Mouse (Mus musculus) heart, postnatal 0 days (tissue): ENCODE data around the gene Vgll4. TPM values are rescaled to one million over a fixed set of nuclear protein-coding genes. Genes with fewer than 3 reads are reported as not detected.

Experiments
- ATAC-seq: fragments of 200-750 bp; cut with Nextera tagmentation; 2 replicates; pipeline ENCODE4 v1.8.0; 2017; ENCODE audit warnings: low read depth, moderate number of reproducible peaks, moderate library complexity; ENCODE audit not compliant: insufficient read depth
- DNase-seq: peaks from one replicate; pipeline ENCODE4 v3.0.0-alpha.2; 2016; ENCODE audit warnings: low spot score
- H3K27ac ChIP-seq: fragments of 300-500 bp; sonication (generic); 2 replicates; pipeline ENCODE4 v1.5.1; 2014; ENCODE audit warnings: low read depth, mild to moderate bottlenecking
- H3K27me3 ChIP-seq: fragments of 300-500 bp; sonication (generic); 2 replicates; pipeline ENCODE4 v1.6.1; 2014; ENCODE audit warnings: low read length, mixed read lengths; ENCODE audit not compliant: control insufficient read depth, insufficient read depth
- H3K36me3 ChIP-seq: fragments of 300-500 bp; sonication (generic); replicated peaks from 2 replicates; pipeline ENCODE4 v1.6.1; 2014; ENCODE audit warnings: low read length, mixed read lengths; ENCODE audit not compliant: control insufficient read depth, insufficient read depth
- H3K4me1 ChIP-seq: fragments of 300-500 bp; sonication (generic); 2 replicates; pipeline ENCODE4 v1.6.1; 2014; ENCODE audit warnings: antibody characterized with exemption; ENCODE audit not compliant: control insufficient read depth, insufficient read depth
- H3K4me2 ChIP-seq: fragments of 300-500 bp; sonication (generic); 2 replicates; pipeline ENCODE4 v1.6.1; 2014; ENCODE audit warnings: low read depth, mild to moderate bottlenecking, low read length, moderate library complexity
- H3K4me3 ChIP-seq: fragments of 300-500 bp; sonication (generic); 2 replicates; pipeline ENCODE4 v1.5.1; 2014; ENCODE audit warnings: low read depth, low read length
- H3K9ac ChIP-seq: fragments of 300-500 bp; sonication (generic); replicated peaks from 2 replicates; pipeline ENCODE4 v1.6.1; 2014; ENCODE audit warnings: low read depth, low read length, mixed read lengths
- H3K9me3 ChIP-seq: fragments of 300-500 bp; sonication (generic); replicated peaks from 2 replicates; pipeline ENCODE4 v1.6.1; 2016; ENCODE audit warnings: low read length; ENCODE audit not compliant: control insufficient read depth
- CTCF ChIP-seq: IDR thresholded peaks from 2 replicates; pipeline ENCODE4 v1.5.1; 2016; ENCODE audit warnings: antibody characterized with exemption, control low read depth, low read depth
- EP300 ChIP-seq: IDR thresholded peaks from 2 replicates; pipeline ENCODE4 v1.6.1; 2016; ENCODE audit warnings: antibody characterized with exemption, low read depth
- WGBS: fragments of 180-500 bp; shearing (Covaris S2); extraction: QIAGEN DNeasy Blood & Tissue Kit; methylation state at CpG from one replicate; pipeline ENCODE4 v1.1.7; 2014; 5-methylcytosine and 5-hydroxymethylcytosine counted together
- polyA plus RNA-seq: library from polyadenylated mRNA; unstranded; fragments of >200 nt; fragmentation: Nextera tagmentation; extraction: Ambion mirVana; gene quantifications from 2 replicates; pipeline ENCODE4 v1.2.1, GENCODE M21; 2015
- total RNA-seq: library from RNA; depleted of rRNA; stranded (reverse); fragments of >200 nt; gene quantifications from 2 replicates; pipeline ENCODE4 v1.2.3, GENCODE M21; 2014; ENCODE audit warnings: low replicate concordance; rRNA removed

Gene Vgll4
- total RNA-seq (50.9 and 52.2 TPM in 2 replicates), polyA plus RNA-seq (38.8 and 41.5 TPM in 2 replicates)

GRCm38 (mm10) chr6:114969213-114970120, at the start of gene Vgll4:
Vgll4 (minus strand) TSS chr6:114969994.
- H3K27ac ChIP-seq: peak within 1 kb of the TSS; percentile 65; the same call in 1 of the 2 replicates
- DNase-seq: peak; percentile 26
- under 1% methylated on average over 75 of the region's 79 CpGs for WGBS
- no peaks in the 10 kb centered on the region for H3K36me3 ChIP-seq
- peak within 1 kb of the TSS; percentile 98 for H3K4me2 ChIP-seq
- TF ChIP-seq EP300 (no peak), CTCF (no peak)
- H3K9me3 ChIP-seq: no peaks in the 10 kb centered on the region
- H3K4me3 ChIP-seq: peak within 1 kb of the TSS; percentile 75
- H3K4me1 ChIP-seq: peaks cover 5% of the 10 kb centered on the region; the same call in 1 of the 2 replicates
- peak within 1 kb of the TSS; percentile 65 for H3K9ac ChIP-seq
- H3K27me3 ChIP-seq: peaks cover 12% of the 10 kb centered on the region; the same call in 1 of the 2 replicates
- peak; percentile 48; the same call in 1 of the 2 replicates for ATAC-seq

DNA sequence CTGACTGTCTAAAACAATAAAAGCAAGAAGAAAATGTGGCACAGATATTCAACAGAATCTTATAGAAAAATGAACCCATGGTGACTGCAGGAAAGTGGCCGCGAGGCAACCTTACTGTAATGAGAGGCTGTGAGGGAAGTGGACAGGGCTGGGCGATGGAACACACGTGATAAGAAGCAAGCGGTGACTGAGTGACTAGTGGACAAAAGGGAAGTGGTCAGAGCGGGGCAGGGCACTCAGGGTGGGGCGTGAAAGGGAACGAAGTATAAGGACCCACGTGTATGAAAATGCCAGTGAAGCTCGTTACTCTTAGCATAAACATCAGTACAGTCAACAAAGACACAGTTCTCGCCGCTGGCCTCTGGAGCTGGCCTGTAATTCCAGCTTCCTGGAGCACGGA, 45.7 kb upstream of the Vgll4 start:
- H3K4me1 ChIP-seq: no peaks in the 10 kb centered on the region
- no peaks in the 10 kb centered on the region for H3K27me3 ChIP-seq
- H3K27ac ChIP-seq: no peak overlapping the region
- no peak for TF ChIP-seq EP300
- no peak for TF ChIP-seq CTCF
- H3K4me2 ChIP-seq: no peak overlapping the region
- peaks cover 39% of the 10 kb centered on the region for H3K36me3 ChIP-seq
- 82% methylated on average over 13 of the region's 13 CpGs for whole genome bisulfite sequencing
- no peak overlapping the region for H3K9ac ChIP-seq
- H3K4me3 ChIP-seq: no peak overlapping the region
- ATAC-seq: no peak
- H3K9me3 ChIP-seq: no peaks in the 10 kb centered on the region
- no peak for DNase-seq

DNA sequence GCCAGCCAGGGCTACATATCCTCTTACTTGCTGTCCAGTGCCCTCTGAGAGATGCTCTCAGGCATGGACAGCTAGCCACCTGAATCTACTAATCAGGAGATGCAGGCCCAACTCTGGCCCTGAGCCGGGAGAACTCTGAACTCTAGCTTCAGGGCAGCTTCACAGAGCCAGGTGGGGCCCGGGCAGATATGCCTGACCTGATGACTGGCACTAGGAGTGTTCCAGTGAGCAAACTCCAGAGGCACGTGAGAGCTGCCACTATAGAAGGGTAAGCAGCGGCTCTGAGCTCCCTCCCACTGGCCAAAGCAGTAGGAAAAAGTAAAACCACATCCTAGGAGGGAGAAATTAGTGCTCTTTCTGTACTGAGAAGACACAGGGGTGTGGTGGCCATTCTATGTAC, 43.8 kb upstream of the Vgll4 start:
- peaks cover 42% of the 10 kb centered on the region for H3K36me3 ChIP-seq

DNA sequence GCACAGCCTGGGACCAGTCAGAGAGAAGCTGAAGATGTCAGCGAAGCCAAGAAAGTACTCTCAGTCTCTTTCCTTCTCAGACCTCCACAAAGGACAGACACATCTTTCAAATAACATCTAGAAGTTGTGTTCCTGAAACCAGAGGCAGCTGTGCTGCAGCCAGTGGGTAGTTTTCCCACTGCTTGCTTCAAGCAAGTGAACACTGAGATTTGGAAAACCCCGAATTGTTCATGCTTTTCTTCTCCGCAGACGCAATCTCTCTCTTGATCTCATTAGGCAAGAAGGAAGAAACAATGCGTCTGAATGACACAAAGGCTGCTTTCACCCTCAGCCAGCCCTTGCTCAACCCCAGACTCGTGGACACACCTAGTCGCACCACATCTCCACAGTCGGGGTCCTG, 42.0 kb upstream of the Vgll4 start:
- H3K27me3 ChIP-seq: no peaks in the 10 kb centered on the region
- no peak overlapping the region for H3K27ac ChIP-seq
- WGBS: 81% methylated on average over 8 of the region's 8 CpGs
- DNase-seq (no peak), ATAC-seq (no peak)
- H3K36me3 ChIP-seq: peaks cover 39% of the 10 kb centered on the region
- H3K9me3 ChIP-seq: no peaks in the 10 kb centered on the region
- no peak overlapping the region for H3K9ac ChIP-seq
- TF ChIP-seq CTCF (no peak), EP300 (no peak)
- no peak overlapping the region for H3K4me3 ChIP-seq
- no peak overlapping the region for H3K4me2 ChIP-seq
- H3K4me1 ChIP-seq: no peaks in the 10 kb centered on the region

More for the DNA sequence above, 43.8 kb upstream of the Vgll4 start:
- no peak overlapping the region for H3K4me3 ChIP-seq
- no peaks in the 10 kb centered on the region for H3K27me3 ChIP-seq
- 87% methylated on average over 4 of the region's 4 CpGs for WGBS
- DNase-seq: no peak
- H3K27ac ChIP-seq: no peak overlapping the region
- TF ChIP-seq CTCF (no peak), EP300 (no peak)
- no peaks in the 10 kb centered on the region for H3K4me1 ChIP-seq
- no peak overlapping the region for H3K9ac ChIP-seq
- no peaks in the 10 kb centered on the region for H3K9me3 ChIP-seq
- ATAC-seq: no peak
- no peak overlapping the region for H3K4me2 ChIP-seq

GRCm38 (mm10) chr6:115010815-115011214, 41.0 kb upstream of the Vgll4 start:
- H3K9me3 ChIP-seq: no peaks in the 10 kb centered on the region
- H3K4me1 ChIP-seq: no peaks in the 10 kb centered on the region
- ATAC-seq: no peak
- no peak overlapping the region for H3K27ac ChIP-seq
- H3K9ac ChIP-seq: no peak overlapping the region
- H3K27me3 ChIP-seq: no peaks in the 10 kb centered on the region
- H3K4me2 ChIP-seq: no peak overlapping the region
- 79% methylated on average over 9 of the region's 9 CpGs for WGBS
- TF ChIP-seq EP300 (no peak), CTCF (no peak)
- no peak for DNase-seq
- H3K36me3 ChIP-seq: peaks cover 31% of the 10 kb centered on the region
- H3K4me3 ChIP-seq: no peak overlapping the region
